Comparison of ENCODE assay signal across 8 mouse cellular contexts in genomic region chr11:58301057-58301456, GRCm38 (mm10). TPM values are rescaled to one million over a fixed set of nuclear protein-coding genes. Genes with fewer than 3 reads are reported as not detected.
DNase-seq lines count a peak whose midpoint lies in the region; ATAC-seq lines count a peak whose summit lies in the region.

No protein-coding gene starts in this region.

- no peaks in the 10 kb centered on the region for H3K36me3 ChIP-seq in hindbrain, embryonic 12.5 days

- H3K4me3 ChIP-seq in hindbrain, embryonic 12.5 days: peak overlapping the region; percentile 57

- no peak overlapping the region for H3K9ac ChIP-seq in hindbrain, embryonic 12.5 days

- DNase-seq in R1 (ENCODE audit: low read depth, low spot score): peak; percentile 81
- DNase-seq in cerebellum, postnatal 14 days: peak; percentile 83 to 87
- DNase-seq in frontal cortex, postnatal 14 days (ENCODE audit: low spot score in 2 of 2): peak; percentile 58 to 73
- DNase-seq in layer of hippocampus, postnatal 14 days (ENCODE audit: low spot score in 2 of 2): peak; percentile 78
- DNase-seq in lung, postnatal 10 days: peak; percentile 85
- DNase-seq in retina, embryonic 14.5 days (ENCODE audit: low spot score): peak; percentile 76
- peak; percentile 39 for DNase-seq in urinary bladder, adult 2 months (ENCODE audit: low spot score)

- 13% methylated on average over 13 of the region's 13 CpGs for WGBS in hindbrain, embryonic 12.5 days

- H3K4me2 ChIP-seq in hindbrain, embryonic 12.5 days (replicated peaks): peak overlapping the region; percentile 59

- no peak for ATAC-seq in hindbrain, embryonic 12.5 days (ENCODE audit: low FRiP score)

- no peaks in the 10 kb centered on the region for H3K27me3 ChIP-seq in hindbrain, embryonic 12.5 days

- H3K9me3 ChIP-seq in hindbrain, embryonic 12.5 days (replicated peaks): no peaks in the 10 kb centered on the region

- H3K4me1 ChIP-seq in hindbrain, embryonic 12.5 days: peaks cover 6% of the 10 kb centered on the region

- peak overlapping the region; percentile 55 for H3K27ac ChIP-seq in hindbrain, embryonic 12.5 days

RNA-seq across cellular contexts. Expression of gene Zfp692, which starts 5.8 kb away (rescaled TPM):
- 24.1 and 24.5 TPM in 2 replicates for polyA plus RNA-seq in hindbrain, embryonic 12.5 days (2016; fragmentation: Nextera tagmentation; extraction: Ambion mirVana)
- total RNA-seq in layer of hippocampus, postnatal 14 days (2021): 10 to 100 TPM; 20.1 to 20.2 TPM
- polyA plus RNA-seq in urinary bladder, adult 2 months (2012; rRNA removed): 30.9 and 46.0 TPM in 2 replicates

RNA-seq across cellular contexts. Expression of gene 4930438A08Rik, which starts 26.5 kb away (rescaled TPM):
- polyA plus RNA-seq in hindbrain, embryonic 12.5 days (2016; fragmentation: Nextera tagmentation; extraction: Ambion mirVana): 0.17 TPM in 1 of 2 replicates, not detected in the other
- not detected for total RNA-seq in layer of hippocampus, postnatal 14 days (2021)
- 0.04 TPM in 1 of 2 replicates, not detected in the other for polyA plus RNA-seq in urinary bladder, adult 2 months (2012; rRNA removed)

RNA-seq across cellular contexts. Expression of gene Zfp672, which starts 29.1 kb away (rescaled TPM):
- 34.1 and 39.4 TPM in 2 replicates for polyA plus RNA-seq in hindbrain, embryonic 12.5 days (2016; fragmentation: Nextera tagmentation; extraction: Ambion mirVana)
- 10 to 100 TPM; 47.7 to 52.0 TPM for total RNA-seq in layer of hippocampus, postnatal 14 days (2021)
- polyA plus RNA-seq in urinary bladder, adult 2 months (2012; rRNA removed): 43.2 and 48.6 TPM in 2 replicates

RNA-seq across cellular contexts. Expression of gene Sh3bp5l, which starts 29.5 kb away (rescaled TPM):
- polyA plus RNA-seq in hindbrain, embryonic 12.5 days (2016; fragmentation: Nextera tagmentation; extraction: Ambion mirVana): 49.1 and 50.7 TPM in 2 replicates
- 10 to 100 TPM; 67.1 to 69.3 TPM for total RNA-seq in layer of hippocampus, postnatal 14 days (2021)
- 22.0 and 23.9 TPM in 2 replicates for polyA plus RNA-seq in urinary bladder, adult 2 months (2012; rRNA removed)
